Mouse (Mus musculus): ENCODE results near the gene Acta1. TPM values are rescaled to one million over a fixed set of nuclear protein-coding genes. Genes with fewer than 3 reads are reported as not detected.

Gene Acta1
- polyA plus RNA-seq, 1 experiment from 2014 or later: 6.6 TPM

DNA sequence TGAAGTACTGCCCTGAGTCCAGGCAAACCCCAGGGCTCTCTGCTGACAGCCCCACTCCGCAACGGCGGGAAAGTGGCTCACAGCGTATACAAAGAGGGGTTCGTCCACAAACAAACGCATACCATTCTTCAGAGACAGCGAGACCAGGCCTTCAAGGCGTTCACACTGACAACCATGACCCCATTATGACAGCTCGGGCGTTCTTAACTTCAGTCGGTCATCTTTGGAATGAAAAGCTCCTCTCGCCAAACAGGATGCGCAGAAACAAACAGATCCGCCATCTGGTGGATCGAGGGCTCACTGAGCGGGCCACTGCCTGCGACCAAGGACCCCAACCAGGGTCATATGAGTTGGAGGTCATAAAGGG is 36.0 kb downstream of the Acta1 start:
- H3K36me3 ChIP-seq (replicated peaks): no peaks in the 10 kb centered on the region
- WGBS: under 1% methylated on average over 17 of the region's 17 CpGs
- peak; percentile 27 for ATAC-seq (replicated peaks)
- peak overlapping the region; percentile 96 for H3K4me3 ChIP-seq
- 0 out of 2 replicates have a peak, but pooled peaks cover 4% of the 10 kb centered on the region for H3K27me3 ChIP-seq (replicated peaks)
- H3K4me1 ChIP-seq: peaks cover 14% of the 10 kb centered on the region
- peak overlapping the region; percentile 86 for H3K4me2 ChIP-seq
- H3K27ac ChIP-seq: peak overlapping the region; percentile 87
- no peaks in the 10 kb centered on the region for H3K9me3 ChIP-seq
- peak overlapping the region; percentile 89 for H3K9ac ChIP-seq

DNA sequence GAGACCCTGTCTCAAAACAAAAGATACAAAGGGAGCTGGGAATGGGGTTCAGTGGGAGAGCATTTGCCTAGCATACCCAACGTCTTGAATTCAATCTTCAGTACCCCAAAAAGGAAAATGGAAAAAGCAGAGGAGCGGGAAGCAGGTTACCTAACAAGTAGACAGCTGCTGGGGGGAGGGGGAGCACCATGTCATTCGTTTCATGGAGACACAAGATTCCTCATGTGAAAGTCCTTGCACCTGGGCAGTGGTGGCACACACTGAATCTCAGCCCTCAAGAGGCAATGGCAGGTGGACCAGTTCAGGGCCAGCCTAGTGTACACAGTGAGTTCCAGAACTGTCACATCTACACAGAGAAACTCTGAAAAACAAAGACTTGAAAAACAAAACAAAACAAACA is 37.2 kb downstream of the Acta1 start:
- no peaks in the 10 kb centered on the region for H3K36me3 ChIP-seq (replicated peaks)
- H3K27ac ChIP-seq: no peak overlapping the region
- 70% methylated on average over 3 of the region's 3 CpGs for WGBS
- H3K4me2 ChIP-seq: no peak overlapping the region
- peaks cover 14% of the 10 kb centered on the region for H3K4me1 ChIP-seq
- H3K4me3 ChIP-seq: no peak overlapping the region
- no peak overlapping the region for H3K9ac ChIP-seq
- H3K9me3 ChIP-seq: no peaks in the 10 kb centered on the region
- no peak for ATAC-seq (replicated peaks)
- H3K27me3 ChIP-seq (replicated peaks): no peaks in the 10 kb centered on the region

DNA sequence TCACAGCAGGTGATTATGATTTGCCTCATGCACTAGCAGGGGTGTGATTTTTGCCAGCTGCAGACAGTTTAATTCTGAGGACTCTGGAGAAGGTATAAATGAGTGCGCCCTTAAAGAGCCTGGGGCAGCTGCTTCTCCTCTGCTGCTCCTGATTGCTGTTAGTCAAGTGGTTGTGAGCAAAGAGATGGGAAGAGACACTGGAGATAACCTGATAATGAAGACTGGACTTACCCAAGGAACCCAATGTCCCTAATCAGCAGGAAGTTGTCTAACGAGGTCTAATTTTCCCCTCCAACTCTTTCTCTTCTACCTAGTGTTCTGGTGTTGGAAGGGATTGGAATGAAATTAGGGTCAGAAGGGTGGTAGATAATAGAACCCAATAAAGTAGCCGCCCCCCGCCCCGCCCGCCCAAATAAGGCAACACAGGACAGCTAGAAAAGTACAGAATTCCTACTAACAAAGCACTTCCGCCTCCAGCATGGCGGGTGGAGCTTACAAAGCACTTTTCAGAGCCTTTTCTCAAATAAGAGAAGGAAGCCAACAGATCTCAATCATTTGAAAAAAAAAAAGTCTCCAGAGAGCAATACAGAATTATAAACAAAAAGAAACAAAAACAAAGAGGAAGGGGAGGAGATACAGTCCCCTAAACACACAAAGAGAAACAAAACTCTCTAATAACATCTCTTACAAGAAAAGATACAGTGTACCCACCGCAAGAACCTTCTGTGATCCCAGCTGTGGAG is 39.6 kb downstream of the Acta1 start:
- no peak overlapping the region for H3K9ac ChIP-seq
- no peak overlapping the region for H3K4me2 ChIP-seq
- H3K4me3 ChIP-seq: no peak overlapping the region
- no peak for ATAC-seq (replicated peaks)
- H3K36me3 ChIP-seq (replicated peaks): no peaks in the 10 kb centered on the region
- 88% methylated on average over 9 of the region's 9 CpGs for WGBS
- no peaks in the 10 kb centered on the region for H3K27me3 ChIP-seq (replicated peaks)
- H3K4me1 ChIP-seq: peaks cover 14% of the 10 kb centered on the region
- H3K9me3 ChIP-seq: no peaks in the 10 kb centered on the region
- no peak overlapping the region for H3K27ac ChIP-seq

- no peak for ATAC-seq (replicated peaks)
- no peak overlapping the region for H3K4me2 ChIP-seq
- H3K36me3 ChIP-seq (replicated peaks): no peaks in the 10 kb centered on the region
- H3K4me3 ChIP-seq: no peak overlapping the region
- no peaks in the 10 kb centered on the region for H3K27me3 ChIP-seq (replicated peaks)
- no peak overlapping the region for H3K9ac ChIP-seq
- WGBS: 93% methylated on average over 1 of the region's 1 CpGs
- peaks cover 14% of the 10 kb centered on the region for H3K4me1 ChIP-seq
- no peak overlapping the region for H3K27ac ChIP-seq
- no peaks in the 10 kb centered on the region for H3K9me3 ChIP-seq
Measured at GRCm38 (mm10) chr8:123854252-123854651, 40.3 kb downstream of the Acta1 start.

DNA sequence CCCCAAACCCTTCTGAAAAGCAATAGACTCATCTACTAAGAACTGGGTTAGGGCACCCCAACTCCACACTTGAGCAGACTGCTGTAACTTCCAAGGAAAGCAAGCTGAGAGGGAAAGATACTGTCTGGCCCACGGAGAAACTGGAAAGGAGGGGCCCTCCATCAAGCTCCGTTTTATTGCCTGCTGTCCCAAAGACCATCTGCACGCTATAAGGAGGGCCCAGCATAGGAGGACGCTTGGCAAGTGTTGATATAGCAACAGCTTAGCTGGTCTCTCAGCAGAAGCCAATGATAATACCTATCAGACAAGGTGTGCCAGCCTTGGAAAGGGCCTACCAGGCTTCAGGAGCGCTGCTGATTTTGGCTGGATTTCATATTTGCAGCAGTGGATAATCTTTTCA is 43.0 kb downstream of the Acta1 start:
- H3K9ac ChIP-seq: no peak overlapping the region
- no peaks in the 10 kb centered on the region for H3K36me3 ChIP-seq (replicated peaks)
- H3K27ac ChIP-seq: no peak overlapping the region
- H3K4me1 ChIP-seq: no peaks in the 10 kb centered on the region
- 68% methylated on average over 5 of the region's 5 CpGs for WGBS
- H3K27me3 ChIP-seq (replicated peaks): no peaks in the 10 kb centered on the region
- H3K4me3 ChIP-seq: no peak overlapping the region
- H3K9me3 ChIP-seq: no peaks in the 10 kb centered on the region
- H3K4me2 ChIP-seq: no peak overlapping the region
- ATAC-seq (replicated peaks): no peak

GRCm38 (mm10) chr8:123849352-123849751 is 45.2 kb downstream of the Acta1 start:
- H3K9ac ChIP-seq: no peak overlapping the region
- ATAC-seq (replicated peaks): no peak
- no peak overlapping the region for H3K27ac ChIP-seq
- 90% methylated on average over 4 of the region's 4 CpGs for WGBS
- H3K4me2 ChIP-seq: no peak overlapping the region
- H3K4me1 ChIP-seq: no peaks in the 10 kb centered on the region
- no peaks in the 10 kb centered on the region for H3K27me3 ChIP-seq (replicated peaks)
- H3K36me3 ChIP-seq (replicated peaks): no peaks in the 10 kb centered on the region
- no peak overlapping the region for H3K4me3 ChIP-seq
- no peaks in the 10 kb centered on the region for H3K9me3 ChIP-seq

- H3K27me3 ChIP-seq (replicated peaks): no peaks in the 10 kb centered on the region
Measured at GRCm38 (mm10) chr8:123847546-123847945, 47.0 kb downstream of the Acta1 start.

DNA sequence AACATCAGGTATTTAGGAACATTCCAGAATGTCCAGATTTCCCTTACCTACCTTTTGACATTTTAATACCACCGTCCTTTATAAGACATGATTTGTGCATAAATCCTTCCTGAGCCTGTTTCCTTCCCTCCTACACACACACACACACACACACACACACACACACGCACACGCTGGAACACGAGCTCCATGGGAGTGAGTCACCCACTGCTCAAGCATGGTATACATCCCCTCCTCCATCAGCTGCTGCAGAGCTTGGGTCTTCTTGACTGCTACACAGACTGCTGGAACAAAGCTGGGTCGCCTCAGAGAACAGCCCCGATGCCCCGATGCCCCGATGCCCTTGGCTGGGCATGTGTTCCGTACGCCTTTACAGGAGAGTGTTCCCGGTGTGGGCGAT is 48.0 kb downstream of the Acta1 start:
- no peak overlapping the region for H3K4me2 ChIP-seq

More at GRCm38 (mm10) chr8:123847546-123847945, 47.0 kb downstream of the Acta1 start:
- Histone ChIP-seq H3K27ac (no peak overlapping the region), H3K36me3 (replicated peaks) (no peaks in the 10 kb centered on the region), H3K9ac (no peak overlapping the region), H3K4me1 (no peaks in the 10 kb centered on the region), H3K4me3 (no peak overlapping the region), H3K9me3 (no peaks in the 10 kb centered on the region), H3K4me2 (no peak overlapping the region)
- WGBS: 70% methylated on average over 3 of the region's 3 CpGs
- no peak for ATAC-seq (replicated peaks)

GRCm38 (mm10) chr8:123845991-123846390 is 48.6 kb downstream of the Acta1 start:
- no peak overlapping the region for H3K27ac ChIP-seq
- H3K9me3 ChIP-seq: no peaks in the 10 kb centered on the region
- H3K9ac ChIP-seq: no peak overlapping the region
- no peaks in the 10 kb centered on the region for H3K4me1 ChIP-seq
- no peak overlapping the region for H3K4me2 ChIP-seq
- H3K27me3 ChIP-seq (replicated peaks): no peaks in the 10 kb centered on the region
- ATAC-seq (replicated peaks): no peak
- H3K4me3 ChIP-seq: no peak overlapping the region
- 92% methylated on average over 10 of the region's 10 CpGs for WGBS
- 0 out of 2 replicates have a peak, but pooled peaks cover 2% of the 10 kb centered on the region for H3K36me3 ChIP-seq (replicated peaks)

More for the DNA sequence above, 48.0 kb downstream of the Acta1 start:
- Histone ChIP-seq H3K27me3 (replicated peaks) (no peaks in the 10 kb centered on the region), H3K27ac (no peak overlapping the region), H3K4me1 (no peaks in the 10 kb centered on the region), H3K36me3 (replicated peaks) (no peaks in the 10 kb centered on the region), H3K4me3 (no peak overlapping the region), H3K9me3 (no peaks in the 10 kb centered on the region), H3K9ac (no peak overlapping the region)
- 93% methylated on average over 12 of the region's 12 CpGs for WGBS
- no peak for ATAC-seq (replicated peaks)

DNA sequence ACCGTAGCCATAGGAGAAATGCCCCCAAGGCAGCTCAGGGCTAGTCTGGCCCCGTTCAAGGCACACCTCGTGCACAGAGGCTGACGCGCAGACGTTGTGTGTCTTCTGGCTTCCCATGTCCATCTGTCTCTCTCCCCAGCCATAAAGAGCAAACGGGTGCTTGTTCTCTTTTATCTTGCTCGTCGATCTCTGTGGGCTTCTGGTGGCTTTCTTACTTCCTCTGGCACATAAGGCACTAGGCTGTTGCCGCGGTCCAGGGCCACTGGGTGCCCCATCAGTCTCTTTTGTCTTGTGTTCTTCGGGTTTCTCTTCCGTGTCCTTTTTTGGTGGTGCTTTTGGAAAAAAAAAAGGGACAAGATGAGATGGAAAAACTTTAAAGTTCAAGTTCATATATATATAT is 49.4 kb downstream of the Acta1 start:
- H3K9ac ChIP-seq: no peak overlapping the region
- no peak overlapping the region for H3K4me3 ChIP-seq
- no peak overlapping the region for H3K4me2 ChIP-seq
- H3K9me3 ChIP-seq: no peaks in the 10 kb centered on the region
- ATAC-seq (replicated peaks): no peak
- no peaks in the 10 kb centered on the region for H3K27me3 ChIP-seq (replicated peaks)
- H3K27ac ChIP-seq: no peak overlapping the region
- H3K36me3 ChIP-seq (replicated peaks): 0 out of 2 replicates have a peak, but pooled peaks cover 3% of the 10 kb centered on the region
- no peaks in the 10 kb centered on the region for H3K4me1 ChIP-seq
- 91% methylated on average over 13 of the region's 13 CpGs for WGBS

- Histone ChIP-seq H3K4me1 (no peaks in the 10 kb centered on the region), H3K9me3 (no peaks in the 10 kb centered on the region), H3K27ac (no peak overlapping the region), H3K4me2 (no peak overlapping the region), H3K4me3 (no peak overlapping the region), H3K9ac (no peak overlapping the region), H3K27me3 (replicated peaks) (no peaks in the 10 kb centered on the region), H3K36me3 (replicated peaks) (0 out of 2 replicates have a peak, but pooled peaks cover 3% of the 10 kb centered on the region)
- WGBS: 89% methylated on average over 7 of the region's 7 CpGs
- ATAC-seq (replicated peaks): no peak
Measured at GRCm38 (mm10) chr8:123844341-123844740, 50.2 kb downstream of the Acta1 start.

GRCm38 (mm10) chr8:123842086-123842485 is 52.5 kb downstream of the Acta1 start:
- Histone ChIP-seq H3K4me2 (no peak overlapping the region), H3K36me3 (replicated peaks) (0 out of 2 replicates have a peak, but pooled peaks cover 3% of the 10 kb centered on the region), H3K9me3 (no peaks in the 10 kb centered on the region), H3K4me3 (no peak overlapping the region), H3K4me1 (no peaks in the 10 kb centered on the region), H3K9ac (no peak overlapping the region), H3K27me3 (replicated peaks) (no peaks in the 10 kb centered on the region), H3K27ac (no peak overlapping the region)
- WGBS: 90% methylated on average over 12 of the region's 12 CpGs
- no peak for ATAC-seq (replicated peaks)
